Mouse (Mus musculus) lung, adult 2 months (tissue): ENCODE results near the gene Pcdh7.

Experiments used
- CTCF ChIP-seq: fragments of 200-500 bp; IDR thresholded peaks from 2 replicates; pipeline ENCODE4 v1.5.1; 2011; ENCODE audit warnings: mild to moderate bottlenecking, low read length, control low read depth; ENCODE audit not compliant: insufficient read depth
- POLR2A ChIP-seq: fragments of 200-500 bp; IDR thresholded peaks from 2 replicates; pipeline ENCODE4 v1.6.1; 2011; ENCODE audit warnings: low read depth, mild to moderate bottlenecking, control low read depth, low read length, borderline replicate concordance; ENCODE audit errors: extremely low read depth

DNA sequence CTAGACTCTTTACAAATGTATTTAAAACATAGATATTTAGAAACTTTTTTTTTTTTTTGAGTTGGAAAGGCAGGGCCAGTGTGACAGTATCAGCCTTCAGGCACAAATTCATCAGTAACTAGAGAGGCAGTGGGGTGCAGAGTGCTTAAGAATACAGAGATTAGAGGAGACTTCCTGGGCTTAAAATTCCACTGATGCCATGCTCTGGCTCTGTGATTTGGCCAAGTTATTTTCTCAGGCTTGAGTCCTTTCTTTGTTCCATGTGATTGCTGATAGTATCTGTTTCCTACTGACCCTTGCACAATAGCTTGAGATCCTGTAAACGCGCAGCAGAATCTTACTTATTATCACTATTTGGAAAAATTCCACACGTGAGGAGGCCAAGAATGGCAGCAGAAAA, 60.3 kb downstream of the Pcdh7 start:
- TF ChIP-seq POLR2A (no peak), CTCF (no peak)
